Mouse (Mus musculus): ENCODE measurements at regions not wholly inside any gene's neighbourhood (a gene's known extent, or its start where the extent isn't known, plus 50 kb on each side); places are given as distances from the start of the nearest gene placed in this dataset.

- ATAC-seq (ENCODE audit: low FRiP score) = no peak
- Histone ChIP-seq H3K27me3 (replicated peaks) (no peaks in the 10 kb centered on the region), H3K36me3 (no peaks in the 10 kb centered on the region), H3K4me1 (no peaks in the 10 kb centered on the region), H3K9me3 (replicated peaks) (no peaks in the 10 kb centered on the region), H3K4me2 (no peak overlapping the region), H3K27ac (replicated peaks) (no peak overlapping the region), H3K4me3 (replicated peaks) (no peak overlapping the region), H3K9ac (replicated peaks) (no peak overlapping the region)
- 63% methylated on average over 8 of the region's 8 CpGs for WGBS
Measured at GRCm38 (mm10) chr16:71622664-71623063, 685.4 kb upstream of the Robo1 start.

GRCm38 (mm10) chr16:71640361-71640760 is 667.7 kb upstream of the Robo1 start:
- ATAC-seq (ENCODE audit: low FRiP score) = no peak
- Histone ChIP-seq H3K4me2 (no peak overlapping the region), H3K9me3 (replicated peaks) (no peaks in the 10 kb centered on the region), H3K36me3 (no peaks in the 10 kb centered on the region), H3K27ac (replicated peaks) (no peak overlapping the region), H3K4me1 (no peaks in the 10 kb centered on the region), H3K27me3 (replicated peaks) (no peaks in the 10 kb centered on the region), H3K9ac (replicated peaks) (no peak overlapping the region), H3K4me3 (replicated peaks) (no peak overlapping the region)
- 72% methylated on average over 2 of the region's 2 CpGs for WGBS

- no peaks in the 10 kb centered on the region for H3K36me3 ChIP-seq
- H3K4me2 ChIP-seq = no peak overlapping the region
- H3K4me1 ChIP-seq = no peaks in the 10 kb centered on the region
- no peaks in the 10 kb centered on the region for H3K27me3 ChIP-seq (replicated peaks)
- no peak for ATAC-seq (ENCODE audit: low FRiP score)
- no peaks in the 10 kb centered on the region for H3K9me3 ChIP-seq (replicated peaks)
- no peak overlapping the region for H3K27ac ChIP-seq (replicated peaks)
- WGBS = 53% methylated on average over 6 of the region's 6 CpGs
- no peak overlapping the region for H3K9ac ChIP-seq (replicated peaks)
- H3K4me3 ChIP-seq (replicated peaks) = no peak overlapping the region
Measured at GRCm38 (mm10) chr16:71643223-71643622, 664.9 kb upstream of the Robo1 start.

- WGBS = 13% methylated on average over 2 of the region's 2 CpGs
- H3K4me3 ChIP-seq (replicated peaks) = no peak overlapping the region
- no peaks in the 10 kb centered on the region for H3K4me1 ChIP-seq
- no peaks in the 10 kb centered on the region for H3K9me3 ChIP-seq (replicated peaks)
- H3K27me3 ChIP-seq (replicated peaks) = no peaks in the 10 kb centered on the region
- ATAC-seq (ENCODE audit: low FRiP score) = no peak
- no peak overlapping the region for H3K4me2 ChIP-seq
- no peak overlapping the region for H3K27ac ChIP-seq (replicated peaks)
- H3K36me3 ChIP-seq = no peaks in the 10 kb centered on the region
- H3K9ac ChIP-seq (replicated peaks) = no peak overlapping the region
Measured at GRCm38 (mm10) chr16:71678075-71678701, 629.9 kb upstream of the Robo1 start.

- 48% methylated on average over 4 of the region's 4 CpGs for WGBS
- H3K4me2 ChIP-seq = no peak overlapping the region
- H3K9ac ChIP-seq (replicated peaks) = no peak overlapping the region
- no peaks in the 10 kb centered on the region for H3K4me1 ChIP-seq
- H3K9me3 ChIP-seq (replicated peaks) = no peaks in the 10 kb centered on the region
- H3K27ac ChIP-seq (replicated peaks) = no peak overlapping the region
- H3K27me3 ChIP-seq (replicated peaks) = no peaks in the 10 kb centered on the region
- no peak for ATAC-seq (ENCODE audit: low FRiP score)
- no peaks in the 10 kb centered on the region for H3K36me3 ChIP-seq
- no peak overlapping the region for H3K4me3 ChIP-seq (replicated peaks)
Measured at GRCm38 (mm10) chr16:71693464-71693863, 614.6 kb upstream of the Robo1 start.

GRCm38 (mm10) chr16:71705846-71706245 is 602.3 kb upstream of the Robo1 start:
- Histone ChIP-seq H3K9me3 (replicated peaks) (no peaks in the 10 kb centered on the region), H3K4me1 (no peaks in the 10 kb centered on the region), H3K4me2 (no peak overlapping the region), H3K9ac (replicated peaks) (no peak overlapping the region), H3K4me3 (replicated peaks) (no peak overlapping the region), H3K36me3 (no peaks in the 10 kb centered on the region), H3K27ac (replicated peaks) (no peak overlapping the region), H3K27me3 (replicated peaks) (no peaks in the 10 kb centered on the region)
- ATAC-seq (ENCODE audit: low FRiP score) = no peak

GRCm38 (mm10) chr16:71709684-71710083 is 598.4 kb upstream of the Robo1 start:
- 88% methylated on average over 3 of the region's 3 CpGs for WGBS
- no peaks in the 10 kb centered on the region for H3K4me1 ChIP-seq
- H3K36me3 ChIP-seq = no peaks in the 10 kb centered on the region
- no peaks in the 10 kb centered on the region for H3K9me3 ChIP-seq (replicated peaks)
- no peak overlapping the region for H3K9ac ChIP-seq (replicated peaks)
- ATAC-seq (ENCODE audit: low FRiP score) = no peak
- no peaks in the 10 kb centered on the region for H3K27me3 ChIP-seq (replicated peaks)
- no peak overlapping the region for H3K4me3 ChIP-seq (replicated peaks)
- no peak overlapping the region for H3K27ac ChIP-seq (replicated peaks)
- H3K4me2 ChIP-seq = no peak overlapping the region

GRCm38 (mm10) chr16:71711879-71712278 is 596.2 kb upstream of the Robo1 start:
- Histone ChIP-seq H3K36me3 (no peaks in the 10 kb centered on the region), H3K9me3 (replicated peaks) (no peaks in the 10 kb centered on the region), H3K4me2 (no peak overlapping the region), H3K27ac (replicated peaks) (no peak overlapping the region), H3K27me3 (replicated peaks) (no peaks in the 10 kb centered on the region), H3K4me3 (replicated peaks) (no peak overlapping the region), H3K9ac (replicated peaks) (no peak overlapping the region), H3K4me1 (no peaks in the 10 kb centered on the region)
- 50% methylated on average over 2 of the region's 2 CpGs for WGBS
- no peak for ATAC-seq (ENCODE audit: low FRiP score)

GRCm38 (mm10) chr16:71717207-71717606 is 590.9 kb upstream of the Robo1 start:
- Histone ChIP-seq H3K36me3 (no peaks in the 10 kb centered on the region), H3K4me1 (no peaks in the 10 kb centered on the region), H3K27me3 (replicated peaks) (no peaks in the 10 kb centered on the region), H3K9me3 (replicated peaks) (no peaks in the 10 kb centered on the region), H3K4me3 (replicated peaks) (no peak overlapping the region), H3K9ac (replicated peaks) (no peak overlapping the region), H3K4me2 (no peak overlapping the region), H3K27ac (replicated peaks) (no peak overlapping the region)
- WGBS = 45% methylated on average over 3 of the region's 3 CpGs
- no peak for ATAC-seq (ENCODE audit: low FRiP score)

GRCm38 (mm10) chr16:71724898-71725297 is 583.2 kb upstream of the Robo1 start:
- no peaks in the 10 kb centered on the region for H3K9me3 ChIP-seq (replicated peaks)
- H3K9ac ChIP-seq (replicated peaks) = no peak overlapping the region
- H3K4me2 ChIP-seq = no peak overlapping the region
- H3K27ac ChIP-seq (replicated peaks) = no peak overlapping the region
- no peaks in the 10 kb centered on the region for H3K4me1 ChIP-seq
- no peaks in the 10 kb centered on the region for H3K27me3 ChIP-seq (replicated peaks)
- no peak for ATAC-seq (ENCODE audit: low FRiP score)
- no peaks in the 10 kb centered on the region for H3K36me3 ChIP-seq
- 74% methylated on average over 2 of the region's 2 CpGs for WGBS
- H3K4me3 ChIP-seq (replicated peaks) = no peak overlapping the region

- no peak overlapping the region for H3K4me2 ChIP-seq
- no peaks in the 10 kb centered on the region for H3K9me3 ChIP-seq (replicated peaks)
- H3K9ac ChIP-seq (replicated peaks) = no peak overlapping the region
- H3K36me3 ChIP-seq = no peaks in the 10 kb centered on the region
- H3K27me3 ChIP-seq (replicated peaks) = no peaks in the 10 kb centered on the region
- no peak overlapping the region for H3K4me3 ChIP-seq (replicated peaks)
- no peaks in the 10 kb centered on the region for H3K4me1 ChIP-seq
- H3K27ac ChIP-seq (replicated peaks) = no peak overlapping the region
- ATAC-seq (ENCODE audit: low FRiP score) = no peak
- WGBS = 58% methylated on average over 2 of the region's 2 CpGs
Measured at GRCm38 (mm10) chr16:71737941-71738340, 570.2 kb upstream of the Robo1 start.

GRCm38 (mm10) chr16:71739104-71739503 is 569.0 kb upstream of the Robo1 start:
- ATAC-seq (ENCODE audit: low FRiP score) = no peak
- Histone ChIP-seq H3K9me3 (replicated peaks) (no peaks in the 10 kb centered on the region), H3K9ac (replicated peaks) (no peak overlapping the region), H3K27me3 (replicated peaks) (no peaks in the 10 kb centered on the region), H3K4me2 (no peak overlapping the region), H3K4me1 (no peaks in the 10 kb centered on the region), H3K27ac (replicated peaks) (no peak overlapping the region), H3K4me3 (replicated peaks) (no peak overlapping the region), H3K36me3 (no peaks in the 10 kb centered on the region)
- WGBS = 91% methylated on average over 5 of the region's 5 CpGs

- no peaks in the 10 kb centered on the region for H3K36me3 ChIP-seq
- no peaks in the 10 kb centered on the region for H3K4me1 ChIP-seq
- H3K27me3 ChIP-seq (replicated peaks) = no peaks in the 10 kb centered on the region
- H3K9ac ChIP-seq (replicated peaks) = no peak overlapping the region
- no peak overlapping the region for H3K4me3 ChIP-seq (replicated peaks)
- H3K9me3 ChIP-seq (replicated peaks) = no peaks in the 10 kb centered on the region
- no peak for ATAC-seq (ENCODE audit: low FRiP score)
- no peak overlapping the region for H3K4me2 ChIP-seq
- H3K27ac ChIP-seq (replicated peaks) = no peak overlapping the region
Measured at GRCm38 (mm10) chr16:71780945-71781344, 527.2 kb upstream of the Robo1 start.
